Mouse (Mus musculus): ENCODE measurements around the gene Pgm1. TPM values are rescaled to one million over a fixed set of nuclear protein-coding genes. Genes with fewer than 3 reads are reported as not detected.

Gene Pgm1
- polyA plus RNA-seq, 1 experiment from 2014 or later = 89.5 TPM

DNA sequence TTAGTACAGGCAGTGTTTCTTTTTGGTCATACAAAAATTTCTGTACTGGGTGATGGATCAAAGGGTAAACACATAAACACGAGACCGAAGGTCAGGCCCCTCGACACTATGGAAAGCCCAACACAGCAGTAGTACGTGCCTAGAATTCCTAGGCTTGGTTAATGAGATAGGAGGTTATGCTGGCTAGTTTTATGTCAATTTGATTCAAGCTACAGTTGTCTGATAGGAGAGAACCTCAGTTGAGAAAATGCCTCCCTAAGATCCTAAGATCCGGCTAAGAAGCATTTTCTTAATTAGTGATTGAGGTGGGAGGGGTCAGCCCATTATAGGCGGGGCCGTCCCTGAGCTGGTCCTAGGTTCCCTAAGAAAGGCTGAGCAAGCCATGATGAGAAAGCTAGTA lies 72.6 kb downstream of the Pgm1 start:
- peak overlapping the region; percentile 14; the same call in 1 of the 2 replicates for H3K27ac ChIP-seq (ENCODE audit: low read length)

DNA sequence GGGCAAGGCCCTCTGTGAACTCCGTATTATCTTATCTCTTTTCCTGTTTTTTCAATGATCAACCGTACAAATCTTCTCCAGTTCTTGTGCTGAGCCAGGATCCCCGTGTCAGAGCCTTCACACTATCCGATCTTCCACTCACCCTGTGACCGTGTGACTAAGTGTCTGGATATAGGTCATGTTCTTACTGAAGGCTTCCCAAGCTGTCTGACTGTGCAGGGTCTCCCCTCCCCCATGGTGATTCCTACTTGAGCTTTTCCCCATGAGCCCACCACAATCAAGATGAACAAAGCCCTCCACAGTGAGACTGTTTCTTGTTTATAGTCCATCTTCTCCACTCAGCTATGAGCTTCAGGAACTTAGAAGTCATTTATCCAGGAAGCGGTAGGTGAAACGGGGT lies 78.5 kb downstream of the Pgm1 start:
- Histone ChIP-seq H3K9me3 (ENCODE audit: low read length) (no peaks in the 10 kb centered on the region), H3K36me3 (ENCODE audit: insufficient read depth, low read length) (no peaks in the 10 kb centered on the region), H3K27me3 (ENCODE audit: insufficient read depth, low read length) (no peaks in the 10 kb centered on the region), H3K4me1 (ENCODE audit: insufficient read depth, low read length) (peaks cover 12% of the 10 kb centered on the region), H3K4me3 (ENCODE audit: low read length) (no peak overlapping the region), H3K27ac (ENCODE audit: low read length) (no peak overlapping the region), H3K9ac (replicated peaks; ENCODE audit: low read length) (no peak overlapping the region), H3K4me2 (replicated peaks; ENCODE audit: low read depth, low read length) (no peak overlapping the region)
- 75% methylated on average over 7 of the region's 7 CpGs for WGBS
- ATAC-seq (ENCODE audit: low FRiP score, low TSS enrichment) = no peak

More for the DNA sequence above, 72.6 kb downstream of the Pgm1 start:
- Histone ChIP-seq H3K4me1 (ENCODE audit: insufficient read depth, low read length) (0 out of 2 replicates have a peak, but pooled peaks cover 8% of the 10 kb centered on the region), H3K27me3 (ENCODE audit: insufficient read depth, low read length) (no peaks in the 10 kb centered on the region), H3K9ac (replicated peaks; ENCODE audit: low read length) (no peak overlapping the region), H3K4me2 (replicated peaks; ENCODE audit: low read depth, low read length) (no peak overlapping the region), H3K4me3 (ENCODE audit: low read length) (no peak overlapping the region), H3K9me3 (ENCODE audit: low read length) (no peaks in the 10 kb centered on the region), H3K36me3 (ENCODE audit: insufficient read depth, low read length) (no peaks in the 10 kb centered on the region)
- 51% methylated on average over 7 of the region's 7 CpGs for WGBS
- ATAC-seq (ENCODE audit: low FRiP score, low TSS enrichment) = peak; percentile 19

DNA sequence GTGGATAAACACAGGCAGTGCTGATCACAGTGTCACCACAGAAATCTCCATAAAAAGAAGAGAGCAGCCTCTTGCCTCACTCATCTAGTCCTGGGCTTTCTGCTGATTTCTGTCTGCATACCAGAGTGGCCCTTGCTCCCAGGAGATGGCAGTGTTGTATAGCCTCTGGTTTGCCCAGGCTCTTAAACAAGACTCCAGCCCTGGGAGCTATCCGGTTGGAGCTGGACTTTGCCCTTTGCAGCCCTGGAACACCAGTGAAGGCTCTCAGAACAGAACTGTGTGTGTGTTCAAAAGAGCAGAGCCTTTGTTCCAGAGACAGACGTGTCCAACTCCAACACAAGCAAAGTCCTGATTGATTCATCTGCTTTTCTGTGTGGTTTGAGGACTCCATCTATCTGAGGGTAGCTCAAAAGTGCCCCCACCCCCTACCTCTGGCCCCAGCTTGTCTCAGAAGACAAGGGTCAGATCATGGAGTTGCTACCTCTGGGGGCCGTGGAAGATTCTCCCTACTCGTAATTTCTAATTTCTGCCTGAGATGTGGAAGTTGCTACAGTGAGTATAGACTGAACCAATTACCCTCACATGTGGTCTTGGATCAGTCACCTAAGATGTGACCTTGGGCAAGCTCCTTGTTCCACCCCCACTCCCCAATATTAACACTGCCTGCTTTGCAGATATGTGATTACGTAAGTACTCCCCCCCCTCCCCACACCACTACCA lies 79.3 kb downstream of the Pgm1 start:
- Histone ChIP-seq H3K27ac (ENCODE audit: low read length) (peak overlapping the region; percentile 48; the same call in 1 of the 2 replicates), H3K9me3 (ENCODE audit: low read length) (no peaks in the 10 kb centered on the region), H3K4me1 (ENCODE audit: insufficient read depth, low read length) (peaks cover 12% of the 10 kb centered on the region), H3K4me2 (replicated peaks; ENCODE audit: low read depth, low read length) (no peak overlapping the region), H3K27me3 (ENCODE audit: insufficient read depth, low read length) (no peaks in the 10 kb centered on the region), H3K4me3 (ENCODE audit: low read length) (no peak overlapping the region), H3K36me3 (ENCODE audit: insufficient read depth, low read length) (no peaks in the 10 kb centered on the region), H3K9ac (replicated peaks; ENCODE audit: low read length) (no peak overlapping the region)
- peak; percentile 93 for ATAC-seq (ENCODE audit: low FRiP score, low TSS enrichment)
- 46% methylated on average over 5 of the region's 5 CpGs for WGBS

DNA sequence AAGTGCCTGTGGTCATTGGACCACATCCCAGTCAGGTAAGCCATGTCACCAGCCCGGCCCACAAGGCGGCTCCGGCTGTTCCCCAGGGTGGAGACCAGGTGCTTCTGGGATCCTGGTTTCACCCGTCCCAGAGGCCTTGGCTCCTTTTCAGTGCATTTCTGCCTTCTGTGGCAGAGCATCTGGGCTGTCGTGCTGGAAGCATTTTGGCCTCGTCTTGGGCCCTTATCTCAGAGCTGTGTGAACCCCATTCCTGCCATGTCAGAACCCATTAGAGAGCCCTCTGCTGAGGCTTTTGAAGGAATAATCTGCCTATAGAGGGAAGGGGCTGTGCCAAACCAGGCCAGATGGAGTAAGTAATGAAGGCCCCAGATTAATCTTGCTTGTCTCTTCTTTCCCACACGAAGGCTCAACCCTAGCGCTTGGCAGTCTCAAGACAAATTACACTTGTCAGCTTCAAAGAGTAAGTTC lies 80.0 kb downstream of the Pgm1 start:
- H3K9ac ChIP-seq (replicated peaks; ENCODE audit: low read length) = peak overlapping the region; percentile 32; the same call in 1 of the 2 replicates

DNA sequence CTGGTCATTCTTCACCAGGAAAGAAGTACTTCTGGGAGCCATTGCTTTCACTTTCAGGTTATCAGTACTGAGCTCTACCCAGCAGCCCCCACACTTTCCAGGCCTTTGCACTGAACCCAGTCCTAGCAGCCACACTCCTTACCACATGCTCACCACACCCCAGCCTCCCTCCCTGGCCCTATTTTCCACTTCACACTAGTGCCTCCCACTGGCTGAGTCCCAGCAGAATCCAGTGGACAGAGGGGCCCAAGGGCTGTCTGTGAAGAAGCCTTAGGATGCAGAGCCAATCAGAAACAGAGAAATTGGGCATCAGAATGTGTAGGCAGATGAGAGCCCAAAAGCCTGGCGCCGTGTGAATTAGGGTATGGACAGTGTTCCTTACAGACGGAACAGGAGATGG lies 81.7 kb downstream of the Pgm1 start:
- no peaks in the 10 kb centered on the region for H3K27me3 ChIP-seq (ENCODE audit: insufficient read depth, low read length)
- no peak overlapping the region for H3K9ac ChIP-seq (replicated peaks; ENCODE audit: low read length)
- no peak overlapping the region for H3K4me2 ChIP-seq (replicated peaks; ENCODE audit: low read depth, low read length)
- H3K9me3 ChIP-seq (ENCODE audit: low read length) = no peaks in the 10 kb centered on the region
- ATAC-seq (ENCODE audit: low FRiP score, low TSS enrichment) = no peak
- no peak overlapping the region for H3K4me3 ChIP-seq (ENCODE audit: low read length)
- 95% methylated on average over 3 of the region's 3 CpGs for WGBS
- H3K36me3 ChIP-seq (ENCODE audit: insufficient read depth, low read length) = no peaks in the 10 kb centered on the region
- H3K4me1 ChIP-seq (ENCODE audit: insufficient read depth, low read length) = peaks cover 12% of the 10 kb centered on the region
- no peak overlapping the region for H3K27ac ChIP-seq (ENCODE audit: low read length)

More for the DNA sequence above, 80.0 kb downstream of the Pgm1 start:
- Histone ChIP-seq H3K36me3 (ENCODE audit: insufficient read depth, low read length) (no peaks in the 10 kb centered on the region), H3K9me3 (ENCODE audit: low read length) (no peaks in the 10 kb centered on the region), H3K4me1 (ENCODE audit: insufficient read depth, low read length) (peaks cover 12% of the 10 kb centered on the region), H3K4me2 (replicated peaks; ENCODE audit: low read depth, low read length) (no peak overlapping the region), H3K4me3 (ENCODE audit: low read length) (no peak overlapping the region), H3K27me3 (ENCODE audit: insufficient read depth, low read length) (no peaks in the 10 kb centered on the region), H3K27ac (ENCODE audit: low read length) (peak overlapping the region; percentile 30; the same call in 1 of the 2 replicates)
- ATAC-seq (ENCODE audit: low FRiP score, low TSS enrichment) = no peak
- WGBS = 51% methylated on average over 8 of the region's 8 CpGs

DNA sequence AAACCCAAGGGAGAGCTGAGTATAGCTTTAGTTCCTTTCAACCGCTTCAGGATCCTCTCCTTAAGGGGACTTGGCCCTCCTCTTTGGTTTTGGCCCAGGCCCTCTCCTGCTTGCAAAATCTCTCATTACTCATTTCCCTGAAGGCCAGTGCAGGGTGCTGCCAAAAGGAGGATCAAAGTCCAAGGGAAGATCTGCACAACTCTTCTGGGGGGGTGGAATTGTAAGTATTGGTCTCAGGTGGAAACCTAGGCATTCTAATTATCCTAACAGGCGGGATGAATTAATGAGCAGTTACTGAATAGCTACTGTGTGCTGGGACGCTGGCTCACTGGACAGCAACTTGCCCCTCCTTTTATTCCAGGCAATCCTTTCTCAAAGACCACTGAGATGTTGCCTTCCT lies 82.3 kb downstream of the Pgm1 start:
- no peak overlapping the region for H3K9ac ChIP-seq (replicated peaks; ENCODE audit: low read length)
- H3K36me3 ChIP-seq (ENCODE audit: insufficient read depth, low read length) = no peaks in the 10 kb centered on the region
- no peaks in the 10 kb centered on the region for H3K9me3 ChIP-seq (ENCODE audit: low read length)
- no peak overlapping the region for H3K27ac ChIP-seq (ENCODE audit: low read length)
- H3K4me1 ChIP-seq (ENCODE audit: insufficient read depth, low read length) = peaks cover 12% of the 10 kb centered on the region
- ATAC-seq (ENCODE audit: low FRiP score, low TSS enrichment) = 0 out of 2 replicates have a peak, but pooled peaks have one; percentile 52
- whole genome bisulfite sequencing = 50% methylated on average over 3 of the region's 3 CpGs
- H3K4me2 ChIP-seq (replicated peaks; ENCODE audit: low read depth, low read length) = no peak overlapping the region
- H3K27me3 ChIP-seq (ENCODE audit: insufficient read depth, low read length) = no peaks in the 10 kb centered on the region
- H3K4me3 ChIP-seq (ENCODE audit: low read length) = no peak overlapping the region

DNA sequence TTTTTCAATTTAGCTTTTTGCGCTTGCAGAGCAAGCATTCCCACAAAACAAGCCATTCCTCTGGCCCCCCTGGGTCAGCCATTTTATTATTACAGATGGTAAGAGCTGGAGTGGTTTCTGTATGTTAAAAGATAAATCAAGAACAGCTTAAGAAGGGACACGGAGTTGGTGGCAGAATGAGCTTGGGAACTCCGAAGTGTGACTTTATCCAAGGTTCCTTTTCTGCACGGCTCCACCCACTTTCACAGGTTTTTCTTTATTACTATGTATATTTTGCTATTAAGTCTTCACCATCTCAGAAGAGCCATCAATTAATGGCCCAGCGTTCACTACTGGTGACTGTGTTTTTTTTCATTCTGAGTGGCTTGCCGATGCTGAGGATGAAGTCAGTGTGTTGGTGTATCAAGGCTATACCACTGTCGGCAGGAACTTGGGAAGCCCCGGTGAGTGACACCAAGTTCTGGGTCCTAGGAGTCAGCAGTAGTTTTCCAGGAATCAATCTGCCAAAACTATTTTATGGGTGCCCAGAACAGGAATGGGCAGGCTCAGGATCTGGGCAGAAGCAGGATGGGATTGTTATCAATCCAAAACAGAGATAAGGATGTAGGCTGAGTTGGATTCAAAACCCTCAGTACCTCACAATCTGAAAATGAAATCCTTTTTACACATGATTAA lies 83.3 kb downstream of the Pgm1 start:
- 69% methylated on average over 8 of the region's 8 CpGs for WGBS
- H3K9me3 ChIP-seq (ENCODE audit: low read length) = no peaks in the 10 kb centered on the region
- ATAC-seq (ENCODE audit: low FRiP score, low TSS enrichment) = no peak
- no peak overlapping the region for H3K4me2 ChIP-seq (replicated peaks; ENCODE audit: low read depth, low read length)
- no peaks in the 10 kb centered on the region for H3K27me3 ChIP-seq (ENCODE audit: insufficient read depth, low read length)
- H3K9ac ChIP-seq (replicated peaks; ENCODE audit: low read length) = no peak overlapping the region
- no peaks in the 10 kb centered on the region for H3K36me3 ChIP-seq (ENCODE audit: insufficient read depth, low read length)
- no peak overlapping the region for H3K27ac ChIP-seq (ENCODE audit: low read length)
- H3K4me3 ChIP-seq (ENCODE audit: low read length) = no peak overlapping the region
- H3K4me1 ChIP-seq (ENCODE audit: insufficient read depth, low read length) = peaks cover 12% of the 10 kb centered on the region

DNA sequence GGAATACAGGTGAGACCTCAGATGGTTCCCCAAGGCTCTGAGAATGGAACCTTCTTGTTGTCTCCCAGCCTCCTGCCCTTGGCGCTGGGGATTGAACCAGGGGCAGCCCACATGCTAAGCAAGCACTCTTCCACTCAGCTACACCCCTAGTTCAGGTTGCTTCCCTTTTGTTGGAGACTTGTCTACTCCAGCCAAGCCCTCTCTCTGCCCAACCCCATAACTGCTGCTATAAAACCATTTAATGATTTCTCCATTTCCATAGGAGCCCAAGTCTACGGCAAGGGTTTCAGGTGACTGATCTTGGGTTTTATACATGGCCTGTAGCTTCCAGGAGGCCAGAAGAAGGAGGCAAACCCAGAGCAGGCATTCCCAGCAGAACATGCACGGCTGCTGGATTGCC lies 98.6 kb downstream of the Pgm1 start:
- H3K9ac ChIP-seq (replicated peaks; ENCODE audit: low read length) = no peak overlapping the region
- no peak overlapping the region for H3K27ac ChIP-seq (ENCODE audit: low read length)
- H3K27me3 ChIP-seq (ENCODE audit: insufficient read depth, low read length) = no peaks in the 10 kb centered on the region
- no peaks in the 10 kb centered on the region for H3K9me3 ChIP-seq (ENCODE audit: low read length)
- no peaks in the 10 kb centered on the region for H3K36me3 ChIP-seq (ENCODE audit: insufficient read depth, low read length)
- H3K4me3 ChIP-seq (ENCODE audit: low read length) = no peak overlapping the region
- peaks cover 4% of the 10 kb centered on the region; the same call in 1 of the 2 replicates for H3K4me1 ChIP-seq (ENCODE audit: insufficient read depth, low read length)
- WGBS = 39% methylated on average over 3 of the region's 3 CpGs
- no peak for ATAC-seq (ENCODE audit: low FRiP score, low TSS enrichment)
- H3K4me2 ChIP-seq (replicated peaks; ENCODE audit: low read depth, low read length) = no peak overlapping the region

DNA sequence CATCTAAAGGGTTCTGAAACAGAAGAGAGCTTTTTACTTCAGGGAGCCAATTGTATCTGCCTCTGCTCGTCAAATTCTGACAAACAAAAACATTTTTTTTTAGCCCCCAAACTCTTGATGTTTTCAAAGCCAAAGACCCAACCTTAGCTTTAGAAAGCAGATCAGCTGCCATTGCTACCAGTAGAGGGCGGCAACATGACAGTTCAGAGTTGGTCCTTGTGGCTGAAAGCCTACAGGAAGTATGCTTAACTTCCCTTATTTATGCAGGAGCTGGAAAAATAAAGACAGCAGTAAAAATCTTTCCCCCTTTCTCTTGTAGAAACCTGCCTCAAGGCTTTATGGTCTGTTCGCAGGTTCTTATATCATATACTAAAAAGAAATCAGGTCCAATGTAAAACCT lies 99.4 kb downstream of the Pgm1 start:
- no peaks in the 10 kb centered on the region for H3K9me3 ChIP-seq (ENCODE audit: low read length)
- no peak overlapping the region for H3K4me3 ChIP-seq (ENCODE audit: low read length)
- no peak overlapping the region for H3K4me2 ChIP-seq (replicated peaks; ENCODE audit: low read depth, low read length)
- H3K4me1 ChIP-seq (ENCODE audit: insufficient read depth, low read length) = peaks cover 4% of the 10 kb centered on the region; the same call in 1 of the 2 replicates
- 14% methylated on average over 3 of the region's 3 CpGs for WGBS
- no peak overlapping the region for H3K27ac ChIP-seq (ENCODE audit: low read length)
- no peak overlapping the region for H3K9ac ChIP-seq (replicated peaks; ENCODE audit: low read length)
- H3K27me3 ChIP-seq (ENCODE audit: insufficient read depth, low read length) = no peaks in the 10 kb centered on the region
- 0 out of 2 replicates have a peak, but pooled peaks have one; percentile 35 for ATAC-seq (ENCODE audit: low FRiP score, low TSS enrichment)
- no peaks in the 10 kb centered on the region for H3K36me3 ChIP-seq (ENCODE audit: insufficient read depth, low read length)

DNA sequence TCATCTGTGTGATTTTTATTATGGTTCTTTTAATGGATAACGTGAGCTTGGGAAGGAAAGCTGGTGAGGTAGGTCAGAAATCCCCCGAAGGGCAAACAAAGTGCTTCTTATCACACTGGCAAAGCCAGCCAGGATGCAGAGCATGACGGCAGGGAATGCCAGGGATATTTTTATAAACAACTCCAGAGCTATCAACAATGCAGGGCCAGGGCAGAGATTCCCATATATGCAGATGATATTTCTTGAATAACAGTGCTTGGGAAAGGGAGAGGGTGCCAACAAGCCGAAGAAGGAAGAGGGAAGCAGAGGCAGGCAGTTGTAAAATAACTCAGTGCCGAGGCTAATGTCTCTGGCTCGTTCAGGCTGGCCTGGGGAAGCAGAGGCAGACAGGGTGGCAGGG lies 102.1 kb downstream of the Pgm1 start:
- Histone ChIP-seq H3K4me2 (replicated peaks; ENCODE audit: low read depth, low read length) (no peak overlapping the region), H3K9ac (replicated peaks; ENCODE audit: low read length) (no peak overlapping the region), H3K36me3 (ENCODE audit: insufficient read depth, low read length) (no peaks in the 10 kb centered on the region), H3K27me3 (ENCODE audit: insufficient read depth, low read length) (no peaks in the 10 kb centered on the region), H3K4me3 (ENCODE audit: low read length) (no peak overlapping the region), H3K4me1 (ENCODE audit: insufficient read depth, low read length) (peaks cover 6% of the 10 kb centered on the region; the same call in 1 of the 2 replicates), H3K9me3 (ENCODE audit: low read length) (no peaks in the 10 kb centered on the region), H3K27ac (ENCODE audit: low read length) (peak overlapping the region; percentile 32; the same call in 1 of the 2 replicates)
- 46% methylated on average over 6 of the region's 6 CpGs for WGBS
- ATAC-seq (ENCODE audit: low FRiP score, low TSS enrichment) = no peak
